Comparison of ENCODE assay signal across 24 mouse cellular contexts in the genomic region with DNA sequence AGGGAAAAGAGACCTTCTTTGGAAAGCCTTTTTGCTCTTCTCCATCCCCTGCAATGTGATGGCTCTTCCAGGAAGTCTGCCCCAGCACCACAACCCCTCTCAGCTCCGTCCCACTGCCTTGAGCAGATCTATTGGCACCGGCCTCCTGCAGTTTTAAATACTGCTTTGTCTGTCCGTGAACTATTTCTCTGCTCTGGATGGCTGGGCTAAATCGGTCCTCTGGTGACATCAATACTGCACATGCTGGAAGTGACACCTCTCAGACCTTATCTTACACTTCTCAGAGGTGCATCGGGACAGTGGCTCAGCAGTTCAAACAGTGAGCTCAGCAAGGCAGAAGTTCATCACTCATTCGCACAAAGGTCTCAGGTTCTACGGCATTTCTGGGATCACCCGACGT. TPM values are rescaled to one million over a fixed set of nuclear protein-coding genes. Genes with fewer than 3 reads are reported as not detected.
A peak's percentile ranks its signal among the peaks of the same experiment; 100 is the strongest.
DNase-seq lines count a peak whose midpoint lies in the region; ATAC-seq and TF ChIP-seq lines count a peak whose summit lies in the region.
"Had no signal": no experiment of that assay in that cellular context is flagged by ENCODE, and none has a peak within 500 bp of the region (broad histone marks: within the 10 kb centered on the region; RNA-seq: fewer than 3 reads in every experiment).

No protein-coding gene starts in this region.

- no peak overlapping the region for H3K4me3 ChIP-seq in heart, embryonic 13.5 days
- no peak overlapping the region for H3K4me3 ChIP-seq in heart, postnatal 0 days (ENCODE audit: low read depth, low read length)
- H3K4me3 ChIP-seq in liver, postnatal 0 days (ENCODE audit: low read depth, low read length) = no peak overlapping the region
- H3K4me3 ChIP-seq: embryonic facial prominence, embryonic 10.5 days; forebrain, embryonic 13.5 days; hindbrain, embryonic 12.5 days had no signal

- 0 out of 2 replicates have a peak overlapping the region, but pooled peaks have one; percentile 40 for H3K27ac ChIP-seq in heart, embryonic 13.5 days (replicated peaks)
- peak overlapping the region; percentile 26; the same call in 1 of the 2 replicates for H3K27ac ChIP-seq in heart, postnatal 0 days (ENCODE audit: low read depth)
- no peak overlapping the region for H3K27ac ChIP-seq in liver, postnatal 0 days (ENCODE audit: low read depth)
- H3K27ac ChIP-seq: embryonic facial prominence, embryonic 10.5 days; forebrain, embryonic 13.5 days; hindbrain, embryonic 12.5 days; hindbrain, postnatal 0 days had no signal

- H3K27me3 ChIP-seq in heart, embryonic 13.5 days (replicated peaks) = peaks cover 12% of the 10 kb centered on the region
- H3K27me3 ChIP-seq in heart, postnatal 0 days (ENCODE audit: control insufficient read depth, insufficient read depth, low read length) = no peaks in the 10 kb centered on the region
- H3K27me3 ChIP-seq in liver, postnatal 0 days (ENCODE audit: insufficient read depth, low read length) = no peaks in the 10 kb centered on the region
- H3K27me3 ChIP-seq: forebrain, embryonic 13.5 days had no signal

- H3K4me2 ChIP-seq in heart, embryonic 13.5 days = no peak overlapping the region
- H3K4me2 ChIP-seq in heart, postnatal 0 days (ENCODE audit: low read depth, low read length) = no peak overlapping the region; the same call in 1 of the 2 replicates
- H3K4me2 ChIP-seq in liver, postnatal 0 days (ENCODE audit: low read depth, low read length) = no peak overlapping the region
- H3K4me2 ChIP-seq: forebrain, embryonic 13.5 days; hindbrain, embryonic 12.5 days had no signal

- H3K36me3 ChIP-seq in heart, embryonic 13.5 days = no peaks in the 10 kb centered on the region
- H3K36me3 ChIP-seq in heart, postnatal 0 days (replicated peaks; ENCODE audit: control insufficient read depth, insufficient read depth, low read length) = no peaks in the 10 kb centered on the region
- H3K36me3 ChIP-seq in liver, postnatal 0 days (replicated peaks; ENCODE audit: insufficient read depth, low read length) = no peaks in the 10 kb centered on the region
- H3K36me3 ChIP-seq: embryonic facial prominence, embryonic 10.5 days; G1E; hindbrain, embryonic 12.5 days had no signal

- no peaks in the 10 kb centered on the region for H3K9me3 ChIP-seq in heart, embryonic 13.5 days
- no peaks in the 10 kb centered on the region for H3K9me3 ChIP-seq in heart, postnatal 0 days (replicated peaks; ENCODE audit: control insufficient read depth, low read length)
- no peaks in the 10 kb centered on the region for H3K9me3 ChIP-seq in liver, postnatal 0 days (ENCODE audit: low read length)
- H3K9me3 ChIP-seq: embryonic facial prominence, embryonic 10.5 days; forebrain, embryonic 13.5 days; G1E; hindbrain, embryonic 12.5 days had no signal

- peak; percentile 40 for DNase-seq in heart, adult 8-10 months (ENCODE audit: low spot score)
- no peak for DNase-seq in heart, postnatal 36 days
- DNase-seq in heart, postnatal 0 days (ENCODE audit: low spot score) = peak; percentile 59
- no peak for DNase-seq in right cerebral cortex, postnatal 36 days (ENCODE audit: low spot score in 2 of 2)
- no peak for DNase-seq in liver, postnatal 0 days
- DNase-seq: adrenal gland, adult 8-10 months; adrenal gland, postnatal 36 days; B cell, adult 2 months; cerebellum, adult 2 months; forebrain, postnatal 0 days; gastrocnemius, postnatal 14 days; kidney, adult 11 months; kidney, adult 9 months had no signal

- no peak; the same call in 1 of the 2 replicates for ATAC-seq in heart, embryonic 13.5 days (ENCODE audit: extremely low read depth, insufficient number of reproducible peaks, low FRiP score, low TSS enrichment)
- ATAC-seq in heart, postnatal 0 days (ENCODE audit: insufficient read depth, low read depth) = peak; percentile 52; the same call in 1 of the 2 replicates
- ATAC-seq in granulocyte monocyte progenitor cell, adult 5-6 weeks (replicated peaks; ENCODE audit: poor library complexity, severe bottlenecking) = no peak
- no peak for ATAC-seq in liver, postnatal 0 days
- ATAC-seq: CD4-positive, CD25-positive, alpha-beta regulatory T cell, adult 4 months; forebrain, embryonic 13.5 days; forebrain, postnatal 0 days; hindbrain, postnatal 0 days had no signal

- 0 out of 2 replicates have a peak overlapping the region, but pooled peaks have one; percentile 21 for H3K9ac ChIP-seq in heart, embryonic 13.5 days
- no peak overlapping the region for H3K9ac ChIP-seq in heart, postnatal 0 days (replicated peaks; ENCODE audit: low read depth, low read length)
- H3K9ac ChIP-seq in liver, postnatal 0 days (replicated peaks) = no peak overlapping the region
- H3K9ac ChIP-seq: forebrain, embryonic 13.5 days; forebrain, postnatal 0 days; hindbrain, embryonic 12.5 days had no signal

- intact Hi-C loops in heart, postnatal 36 days (cut with DNase I) = no loop called here

- 33% methylated on average over 9 of the region's 9 CpGs for WGBS in heart, embryonic 13.5 days
- WGBS in heart, postnatal 0 days = 35% methylated on average over 9 of the region's 9 CpGs
- WGBS in liver, postnatal 0 days (ENCODE audit: insufficient replicate concordance) = 68% methylated on average over 9 of the region's 9 CpGs

- H3K4me1 ChIP-seq in heart, embryonic 13.5 days = peaks cover 21% of the 10 kb centered on the region
- peaks cover 20% of the 10 kb centered on the region for H3K4me1 ChIP-seq in heart, postnatal 0 days (ENCODE audit: control insufficient read depth, insufficient read depth)
- no peaks in the 10 kb centered on the region for H3K4me1 ChIP-seq in liver, postnatal 0 days (ENCODE audit: insufficient read depth)
- H3K4me1 ChIP-seq: hindbrain, embryonic 12.5 days had no signal

- no peak for TF ChIP-seq EP300 in heart, postnatal 0 days (IDR thresholded peaks at IDR 0.05; ENCODE audit: low read depth)
- TF ChIP-seq EP300 in liver, postnatal 0 days (IDR thresholded peaks at IDR 0.05; ENCODE audit: low read depth) = no peak

- TF ChIP-seq CTCF in heart, postnatal 0 days (IDR thresholded peaks at IDR 0.05; ENCODE audit: low read depth) = no peak
- no peak for TF ChIP-seq CTCF in liver, postnatal 0 days (IDR thresholded peaks at IDR 0.05; ENCODE audit: low read depth)

RNA-seq across cellular contexts. Expression of gene Tbc1d21, which starts 41.3 kb away (rescaled TPM):
- not detected for total RNA-seq in heart, adult 8-10 months (2022)
- total RNA-seq in heart, postnatal 36 days (2021) = not detected
- not detected in 2 replicates for polyA plus RNA-seq in heart, embryonic 13.5 days (2015; fragmentation: Nextera tagmentation; extraction: Ambion mirVana)
- total RNA-seq in heart, postnatal 0 days (2014; rRNA removed; ENCODE audit: low replicate concordance) = not detected in 2 replicates
- polyA plus RNA-seq in heart, postnatal 0 days (2015; fragmentation: Nextera tagmentation; extraction: Ambion mirVana) = not detected in 2 replicates
- total RNA-seq in granulocyte monocyte progenitor cell, adult 5-6 weeks (2014; fragmentation: Nextera tagmentation) = not detected in 2 replicates
- not detected in 2 replicates for total RNA-seq in granulocyte monocyte progenitor cell, adult 5-6 weeks (2017)
- polyA plus RNA-seq in liver, postnatal 0 days (2015; fragmentation: Nextera tagmentation; extraction: Ambion mirVana) = not detected in 2 replicates
- total RNA-seq: adrenal gland, adult 8-10 months; adrenal gland, postnatal 36 days; forebrain, postnatal 0 days; G1E; gastrocnemius, adult 18-20 months; gastrocnemius, postnatal 14 days; heart, postnatal 14 days; hindbrain, postnatal 0 days had no signal
- polyA plus RNA-seq: CD4-positive, CD25-positive, alpha-beta regulatory T cell, adult 4 months; cerebellum, adult 2 months; embryonic facial prominence, embryonic 10.5 days; forebrain, embryonic 13.5 days; forebrain, postnatal 0 days; G1E; hindbrain, embryonic 12.5 days; hindbrain, postnatal 0 days; intestine, embryonic 14.5 days had no signal

Comparison
In these comparisons a context has a peak if more than half of its experiments do, and no peak if none do; other contexts are left out.
1. DNase-seq: peak in heart, adult 8-10 months (single experiment) and heart, postnatal 0 days (single experiment); none in heart, postnatal 36 days (0 of 2), right cerebral cortex, postnatal 36 days (0 of 2) and liver, postnatal 0 days (single experiment).